Mouse (Mus musculus): ENCODE data around the gene Foxp1.

The Foxp1 gene

GRCm38 (mm10) chr6:98901259-98901658 lies 621.3 kb downstream of the Foxp1 start:
- DNase-seq = no peak

- DNase-seq = no peak
These were observed 644.3 kb downstream of the Foxp1 start for GRCm38 (mm10) chr6:98878208-98878607.

GRCm38 (mm10) chr6:98876401-98876800 lies 646.1 kb downstream of the Foxp1 start:
- no peak for DNase-seq
